Mouse (Mus musculus) bone marrow macrophage, adult 2 months (primary cell): ENCODE data around the gene Exo1. TPM values are rescaled to one million over a fixed set of nuclear protein-coding genes. Genes with fewer than 3 reads are reported as not detected.
A peak's percentile ranks its signal among the peaks of the same experiment; 100 is the strongest.

Experiments
- H3K27ac ChIP-seq: 2 replicates; pipeline ENCODE4 v1.5.1; 2012; ENCODE audit warnings: low read depth, low read length; ENCODE audit not compliant: insufficient read depth
- H3K4me1 ChIP-seq: 2 replicates; pipeline ENCODE4 v1.6.1; 2012; ENCODE audit warnings: low read length; ENCODE audit not compliant: control insufficient read depth, insufficient read depth
- H3K4me3 ChIP-seq: 2 replicates; pipeline ENCODE4 v1.5.1; 2012; ENCODE audit warnings: mild to moderate bottlenecking, low read length, moderate library complexity; ENCODE audit not compliant: insufficient read depth
- CTCF ChIP-seq: IDR thresholded peaks from 2 replicates; pipeline ENCODE4 v1.5.1; 2012; ENCODE audit warnings: low read depth, mild to moderate bottlenecking, low read length, moderate library complexity
- POLR2A ChIP-seq: IDR thresholded peaks from 2 replicates; pipeline ENCODE4 v1.6.1; 2012; ENCODE audit warnings: mild to moderate bottlenecking, low read depth, low read length, borderline replicate concordance
- polyA plus RNA-seq: library from polyadenylated mRNA; stranded (reverse); fragments of >200 nt; gene quantifications from 2 replicates; pipeline ENCODE4 v1.2.4, GENCODE M21; 2012; ENCODE audit not compliant: missing spikeins, insufficient read depth, insufficient read length

Gene Exo1
- polyA plus RNA-seq: 7.1 and 8.6 TPM in 2 replicates

- Histone ChIP-seq H3K4me3 (peak within 1 kb of the TSS; percentile 89), H3K27ac (peak within 1 kb of the TSS; percentile 74), H3K4me1 (peaks cover 3% of the 10 kb centered on the region; the same call in 1 of the 2 replicates)
- TF ChIP-seq POLR2A: no peak
- TF ChIP-seq CTCF: no peak
Measured at GRCm38 (mm10) chr1:175880453-175881296, at the start of gene Exo1. TSS of gene Exo1 (plus strand) at chr1:175880581.

DNA sequence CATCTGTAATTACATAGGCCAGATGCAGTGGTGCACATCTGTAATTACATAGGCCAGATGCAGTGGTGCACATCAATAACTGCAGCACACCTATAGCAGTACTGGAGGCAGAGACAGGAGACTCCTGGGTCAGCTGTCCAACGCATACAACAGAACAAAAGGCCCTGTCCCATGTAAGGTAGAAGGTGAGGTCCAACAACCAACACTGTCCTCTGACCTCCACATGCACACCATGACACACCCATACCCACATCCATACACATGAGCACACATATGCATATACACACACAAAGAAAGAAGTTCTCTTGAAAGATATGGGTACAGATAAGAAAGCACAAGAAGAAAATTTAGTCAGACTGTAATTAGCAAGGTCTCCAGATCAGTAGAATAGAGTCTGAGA, 24.9 kb upstream of the Exo1 start:
- no peak overlapping the region for H3K4me3 ChIP-seq
- TF ChIP-seq CTCF (no peak), POLR2A (no peak)
- no peak overlapping the region for H3K27ac ChIP-seq
- peaks cover 5% of the 10 kb centered on the region for H3K4me1 ChIP-seq

DNA sequence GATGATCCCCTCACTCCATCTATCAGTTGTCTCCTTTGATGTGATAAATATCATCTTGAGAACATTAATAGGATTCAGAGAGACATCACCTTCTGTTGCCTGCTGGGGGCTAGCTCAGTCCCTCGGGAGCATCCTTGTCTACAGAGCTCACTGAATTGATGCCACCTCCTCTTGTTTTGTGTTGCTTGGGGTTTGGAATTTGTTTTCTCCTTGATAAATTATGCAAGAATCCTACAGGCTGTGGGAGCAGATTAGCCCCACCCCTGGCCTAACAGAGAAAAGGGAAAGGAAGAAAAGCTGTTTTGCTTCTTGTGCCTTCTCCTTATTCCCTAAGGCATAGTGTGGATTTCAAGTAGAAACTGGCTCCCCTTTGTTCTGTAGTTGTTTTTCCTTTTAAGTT, 13.3 kb upstream of the Exo1 start:
- TF ChIP-seq POLR2A: no peak
- no peak for TF ChIP-seq CTCF
- Histone ChIP-seq H3K4me1 (no peaks in the 10 kb centered on the region), H3K4me3 (no peak overlapping the region), H3K27ac (no peak overlapping the region)

DNA sequence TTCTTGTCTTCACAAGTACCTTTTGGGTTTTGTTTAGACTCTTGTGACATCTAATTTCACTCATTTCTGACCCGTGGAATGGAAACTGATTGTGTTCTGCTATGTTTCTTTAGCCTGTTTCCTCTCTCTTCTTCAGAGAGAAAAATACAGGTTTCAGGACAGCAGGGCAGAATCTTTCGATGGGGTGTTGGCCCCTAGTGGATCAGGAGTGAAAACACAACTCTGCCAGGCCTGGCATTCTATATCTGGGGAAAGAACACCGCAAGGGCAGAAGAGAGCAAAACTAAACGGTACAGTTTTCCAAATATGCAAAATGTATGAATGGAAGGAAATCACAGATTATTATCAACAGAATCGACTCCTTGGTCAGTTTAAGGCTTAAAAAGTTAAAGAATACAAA, 12.8 kb upstream of the Exo1 start:
- no peak overlapping the region for H3K4me3 ChIP-seq
- no peak overlapping the region for H3K27ac ChIP-seq
- no peak for TF ChIP-seq CTCF
- no peak for TF ChIP-seq POLR2A
- no peaks in the 10 kb centered on the region for H3K4me1 ChIP-seq

DNA sequence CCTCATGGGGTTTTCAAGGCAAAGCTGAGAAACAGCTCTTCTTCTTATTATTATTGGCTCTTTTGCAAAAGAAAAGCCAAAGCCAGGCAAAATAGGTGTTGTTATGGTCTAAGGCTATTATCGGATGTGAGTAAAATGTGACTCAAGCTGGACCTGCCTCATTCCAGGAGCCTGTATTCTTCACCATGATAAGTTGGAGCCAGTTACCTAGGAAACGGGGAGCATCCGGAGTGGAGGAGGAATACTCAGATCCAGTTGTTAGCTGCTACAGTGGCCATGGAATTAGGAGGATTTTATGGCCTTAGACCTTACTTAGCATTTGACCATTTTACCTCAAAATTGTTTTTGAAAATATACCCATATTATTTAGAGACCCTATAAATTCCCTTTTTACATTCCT, 9.7 kb upstream of the Exo1 start:
- Histone ChIP-seq H3K27ac (no peak overlapping the region), H3K4me1 (no peaks in the 10 kb centered on the region), H3K4me3 (no peak overlapping the region)
- TF ChIP-seq CTCF: no peak
- no peak for TF ChIP-seq POLR2A

DNA sequence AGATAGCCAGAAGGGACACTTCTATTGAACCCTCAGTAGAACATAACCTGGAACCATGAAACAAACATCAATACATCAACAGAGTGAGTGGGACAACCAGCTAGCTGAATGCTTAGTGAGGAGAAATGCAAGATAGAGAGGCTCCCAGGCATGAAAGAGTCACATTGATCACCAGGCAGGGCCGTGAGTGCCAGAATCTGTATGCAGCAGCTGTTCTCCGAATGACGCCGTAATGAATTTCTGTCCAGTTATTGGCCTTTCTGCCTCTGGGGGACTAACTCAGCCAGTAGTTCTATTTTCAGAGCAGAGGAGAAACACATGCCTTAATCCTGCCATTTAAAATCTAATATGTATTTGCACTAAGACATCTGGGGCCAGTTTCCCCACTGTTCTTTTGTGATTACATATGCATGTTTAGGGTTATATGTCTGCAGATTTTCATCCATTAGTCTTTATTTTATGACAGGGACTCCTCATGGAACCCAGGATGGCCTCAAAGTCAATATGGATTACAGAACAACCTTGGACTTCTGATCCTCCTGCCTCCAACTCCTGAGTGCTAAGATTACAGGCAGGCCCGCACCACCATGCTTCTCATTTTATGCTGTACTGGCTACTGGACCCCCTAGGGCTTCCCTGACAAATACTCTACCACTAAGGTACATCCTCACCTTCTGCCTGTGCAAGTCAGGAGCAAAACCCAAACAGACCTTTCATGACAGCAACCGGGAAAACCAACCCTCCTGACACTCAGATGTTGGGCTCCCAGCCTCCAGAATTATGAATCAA, 8.2 kb upstream of the Exo1 start:
- TF ChIP-seq POLR2A: no peak
- TF ChIP-seq CTCF: no peak
- Histone ChIP-seq H3K27ac (no peak overlapping the region), H3K4me1 (no peaks in the 10 kb centered on the region), H3K4me3 (no peak overlapping the region)

DNA sequence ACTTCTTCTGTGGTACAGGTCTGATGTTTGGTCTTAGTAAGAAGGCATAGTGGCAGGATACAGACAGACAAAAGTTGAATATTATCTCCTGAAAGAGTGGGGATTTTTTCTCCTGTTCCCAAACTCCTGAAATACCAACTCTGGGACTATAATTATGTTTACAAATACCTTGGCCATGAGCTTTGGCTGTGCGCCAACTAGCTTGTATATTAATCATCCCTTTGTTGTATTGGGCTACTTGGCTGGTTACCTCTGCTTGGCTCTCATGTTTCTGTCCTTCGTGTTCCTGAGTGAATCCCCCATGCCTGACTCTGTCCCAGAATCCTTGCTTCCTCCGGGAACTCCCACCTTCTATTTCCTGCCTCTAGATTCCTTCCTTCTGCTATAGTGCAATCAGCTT, 3.0 kb downstream of the Exo1 start:
- TF ChIP-seq POLR2A: no peak
- no peak for TF ChIP-seq CTCF
- peaks cover 3% of the 10 kb centered on the region; the same call in 1 of the 2 replicates for H3K4me1 ChIP-seq
- no peak overlapping the region for H3K4me3 ChIP-seq
- no peak overlapping the region for H3K27ac ChIP-seq

- no peaks in the 10 kb centered on the region for H3K4me1 ChIP-seq
- TF ChIP-seq CTCF (no peak), POLR2A (no peak)
- H3K4me3 ChIP-seq: no peak overlapping the region
- H3K27ac ChIP-seq: no peak overlapping the region
Measured at GRCm38 (mm10) chr1:175893263-175893662, 12.9 kb downstream of the Exo1 start.

DNA sequence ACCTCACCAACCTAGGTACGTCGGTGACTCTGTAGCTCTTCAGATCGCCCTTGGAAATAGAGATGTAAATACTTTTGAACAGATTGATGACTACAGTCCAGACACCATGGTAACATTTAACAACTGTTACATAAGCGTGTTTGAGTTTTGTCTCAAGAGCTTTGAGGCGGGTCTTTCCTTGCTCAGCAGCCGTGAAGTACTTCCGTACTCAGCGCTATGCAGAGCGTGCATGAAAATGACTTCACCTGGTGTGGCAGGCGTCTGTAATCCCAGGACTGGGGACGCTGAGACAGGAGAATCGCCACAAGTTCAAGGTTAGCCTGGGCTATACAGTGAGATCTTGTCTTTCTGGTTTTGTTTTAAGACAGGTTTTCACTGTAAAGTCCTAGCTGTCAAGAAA, 13.3 kb downstream of the Exo1 start:
- H3K27ac ChIP-seq: no peak overlapping the region
- no peak overlapping the region for H3K4me3 ChIP-seq
- H3K4me1 ChIP-seq: no peaks in the 10 kb centered on the region
- no peak for TF ChIP-seq CTCF
- TF ChIP-seq POLR2A: no peak

- Histone ChIP-seq H3K27ac (no peak overlapping the region), H3K4me3 (no peak overlapping the region), H3K4me1 (no peaks in the 10 kb centered on the region)
- TF ChIP-seq POLR2A: no peak
- TF ChIP-seq CTCF: no peak
Measured at GRCm38 (mm10) chr1:175911207-175911606, 30.8 kb downstream of the Exo1 start.
